Mouse (Mus musculus) adrenal gland, adult 2 months (tissue): ENCODE measurements around the gene Rassf5. TPM values are rescaled to one million over a fixed set of nuclear protein-coding genes. Genes with fewer than 3 reads are reported as not detected.
A peak's percentile ranks its signal among the peaks of the same experiment; 100 is the strongest.

ENCODE experiments used
- DNase-seq: peaks from one replicate; pipeline ENCODE4 v3.0.0; 2021
- polyA plus RNA-seq: library from polyadenylated mRNA; depleted of rRNA; stranded (reverse); fragments of >200 nt; gene quantifications from 2 replicates; pipeline ENCODE4 v1.2.3, GENCODE M21; 2012; rRNA removed
- total RNA-seq, 2 experiments: library from RNA; stranded (reverse); gene quantifications; 2 replicates each; pipeline ENCODE4 v1.2.3; 2021

Rassf5 gene
- total and polyA plus RNA-seq, 3 experiments, result 8.6 to 39.3 (median 13.0) TPM

DNA sequence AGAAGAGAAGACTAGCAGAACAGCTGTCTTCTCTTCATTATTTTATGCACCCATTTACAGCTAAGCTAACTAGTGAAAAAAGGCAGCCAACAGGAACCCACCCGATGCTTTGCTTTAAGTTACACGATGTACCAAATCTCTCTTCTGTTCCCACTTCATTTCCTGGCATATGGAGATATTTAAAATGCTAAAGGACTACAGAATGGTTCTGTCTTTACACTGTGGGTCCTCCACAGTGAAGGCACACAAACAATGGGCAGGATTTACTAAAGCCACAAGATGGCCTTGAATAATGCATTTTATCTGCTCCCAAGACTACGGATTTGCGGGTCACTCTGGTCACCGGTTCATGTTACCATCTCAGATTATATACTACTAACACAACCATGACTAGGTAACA lies 107.9 kb downstream of the Rassf5 start:
- no peak for DNase-seq

DNA sequence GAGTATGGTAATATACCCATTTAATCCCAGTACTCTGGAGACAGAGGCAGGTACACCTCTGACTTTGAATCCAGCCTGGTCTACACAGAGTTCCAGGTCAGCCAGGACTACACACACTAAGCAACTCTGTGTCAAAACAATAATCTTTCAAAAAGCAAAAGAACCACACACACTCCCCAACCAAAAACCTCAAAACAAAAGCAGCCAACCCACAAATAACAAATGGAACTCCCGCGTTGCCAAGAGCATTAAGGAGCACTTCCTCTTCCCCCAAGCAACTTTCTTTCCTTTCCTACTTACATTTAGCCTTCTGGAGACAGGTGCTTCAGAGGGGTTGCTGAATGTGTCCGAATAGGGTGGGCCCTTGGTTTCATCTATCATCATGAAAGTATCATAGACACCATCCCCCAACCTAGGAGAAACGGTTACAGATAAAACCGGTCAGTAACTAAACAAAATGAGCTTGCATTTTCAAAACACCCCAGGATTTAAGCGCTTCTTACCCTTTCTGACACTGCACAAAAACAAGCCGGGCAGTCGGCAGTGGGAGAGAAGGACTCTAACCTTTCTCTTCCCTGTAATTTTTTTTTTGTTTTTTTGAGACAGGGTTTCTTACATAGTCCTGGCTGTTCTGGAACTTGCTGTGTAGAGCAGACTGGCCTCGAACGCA lies 109.0 kb downstream of the Rassf5 start:
- DNase-seq, result no peak

DNA sequence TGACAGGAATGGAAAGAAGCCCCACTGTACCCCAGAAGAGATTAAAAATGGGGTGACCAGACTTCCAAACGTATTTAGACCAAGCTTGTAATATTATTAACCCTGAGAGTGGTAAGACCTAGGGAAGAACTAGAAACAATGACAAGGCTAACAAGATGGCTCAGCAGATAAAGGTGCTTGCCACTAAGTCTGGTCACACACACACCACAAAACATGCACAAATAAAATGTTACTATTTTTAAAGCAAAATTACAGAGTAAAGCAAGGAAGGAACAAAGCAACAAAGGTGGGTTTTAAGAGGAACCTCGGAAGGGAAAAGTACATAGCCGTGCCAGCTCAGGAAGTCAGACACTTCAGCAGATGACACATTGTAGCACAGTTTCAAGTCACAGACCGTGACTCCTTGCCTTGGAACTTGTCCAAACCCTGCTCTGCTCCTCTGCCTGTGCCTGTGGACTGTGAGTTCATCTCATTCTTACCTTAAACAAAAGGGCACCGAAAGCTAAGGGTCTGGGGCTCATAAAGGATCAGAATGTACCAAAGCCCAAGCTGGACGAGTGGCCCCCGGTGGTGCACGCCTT lies 110.0 kb downstream of the Rassf5 start:
- peak; percentile 86 for DNase-seq

DNA sequence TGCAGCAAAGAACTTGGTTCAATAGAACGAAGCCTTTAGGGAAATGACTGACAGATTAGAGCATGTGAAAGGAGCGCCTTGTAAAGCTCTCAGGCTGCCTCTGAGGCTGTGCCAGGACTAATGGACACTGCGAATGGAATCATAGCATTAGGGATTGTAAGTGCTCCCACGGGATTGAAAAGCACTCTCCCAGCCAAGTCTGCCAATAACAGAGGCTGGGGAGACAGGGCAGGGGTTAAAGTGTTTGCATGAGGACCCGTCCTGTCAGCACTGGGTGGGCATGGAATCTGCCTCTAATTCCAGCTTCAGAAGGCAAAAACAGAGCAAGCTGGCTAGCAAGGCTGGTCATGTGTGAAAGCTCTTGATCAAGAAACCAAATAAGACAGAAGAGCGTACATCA lies 110.8 kb downstream of the Rassf5 start:
- no peak for DNase-seq

Other genes with a start within 250 kb of the Rassf5 start
- not detected for gene Il10, start 225.4 kb downstream of the Rassf5 start, total RNA-seq
- gene Il10, start 225.4 kb downstream of the Rassf5 start, polyA plus RNA-seq, result not detected in 2 replicates
- 100 to 1,000 TPM; 161 to 176 TPM for gene Mapkapk2, start 147.4 kb downstream of the Rassf5 start, total RNA-seq
- gene Mapkapk2, start 147.4 kb downstream of the Rassf5 start, polyA plus RNA-seq, result 130 and 132 TPM in 2 replicates
- gene Dyrk3, start 106.9 kb downstream of the Rassf5 start, total RNA-seq, result 1 to 10 TPM; 5.6 to 7.3 TPM
- gene Dyrk3, start 106.9 kb downstream of the Rassf5 start, polyA plus RNA-seq, result 2.3 and 3.2 TPM in 2 replicates
- gene Eif2d, start 92.1 kb downstream of the Rassf5 start, total RNA-seq, result 10 to 100 TPM; 40.0 to 41.8 TPM
- 27.5 and 29.7 TPM in 2 replicates for gene Eif2d, start 92.1 kb downstream of the Rassf5 start, polyA plus RNA-seq
- gene Ikbke, start 34.3 kb upstream of the Rassf5 start, total RNA-seq, result 10 to 100 TPM; 10.7 to 14.1 TPM
- 11.1 and 15.2 TPM in 2 replicates for gene Ikbke, start 34.3 kb upstream of the Rassf5 start, polyA plus RNA-seq